Mouse (Mus musculus) limb, embryonic 13.5 days (tissue): ENCODE results near the gene Stum. TPM values are rescaled to one million over a fixed set of nuclear protein-coding genes. Genes with fewer than 3 reads are reported as not detected.

Experiments used
- ATAC-seq: fragments of 200-750 bp; cut with Nextera tagmentation; 2 replicates; pipeline ENCODE4 v1.8.0; 2017; ENCODE audit warnings: low read depth, moderate number of reproducible peaks, moderate TSS enrichment; ENCODE audit not compliant: low FRiP score
- H3K27ac ChIP-seq: fragments of 300-500 bp; sonication (generic); 2 replicates; pipeline ENCODE4 v1.5.1; 2015; ENCODE audit warnings: inconsistent platforms, mild to moderate bottlenecking, moderate library complexity
- H3K27me3 ChIP-seq: fragments of 300-500 bp; sonication (generic); 2 replicates; pipeline ENCODE4 v1.6.1; 2015; ENCODE audit warnings: mild to moderate bottlenecking, inconsistent platforms
- H3K36me3 ChIP-seq: fragments of 300-500 bp; sonication (generic); 2 replicates; pipeline ENCODE4 v1.6.1; 2015; ENCODE audit warnings: inconsistent platforms, mild to moderate bottlenecking, moderate library complexity
- H3K4me1 ChIP-seq: fragments of 300-500 bp; sonication (generic); 2 replicates; pipeline ENCODE4 v1.6.1; 2015; ENCODE audit warnings: inconsistent platforms
- H3K4me2 ChIP-seq: fragments of 300-500 bp; sonication (generic); replicated peaks from 2 replicates; pipeline ENCODE4 v1.6.1; 2015; ENCODE audit warnings: inconsistent platforms, mild to moderate bottlenecking, moderate library complexity
- H3K4me3 ChIP-seq: fragments of 300-500 bp; sonication (generic); 2 replicates; pipeline ENCODE4 v1.5.1; 2015; ENCODE audit warnings: moderate library complexity, mild to moderate bottlenecking, inconsistent platforms
- H3K9ac ChIP-seq: fragments of 300-500 bp; sonication (generic); 2 replicates; pipeline ENCODE4 v1.6.1; 2015; ENCODE audit warnings: mild to moderate bottlenecking, inconsistent platforms
- H3K9me3 ChIP-seq: fragments of 300-500 bp; sonication (generic); 2 replicates; pipeline ENCODE4 v1.6.1; 2016; ENCODE audit warnings: inconsistent platforms
- WGBS: fragments of 180-500 bp; shearing (Covaris S2); methylation state at CpG from one replicate; pipeline ENCODE4 v1.1.7; 2015; 5-methylcytosine and 5-hydroxymethylcytosine counted together
- polyA plus RNA-seq: library from polyadenylated mRNA; unstranded; fragments of >200 nt; fragmentation: Nextera tagmentation; extraction: Ambion mirVana; gene quantifications from 2 replicates; pipeline ENCODE4 v1.2.1, GENCODE M21; 2015

Gene Stum
- polyA plus RNA-seq, 1 experiment from 2014 or later: 4.6 TPM

DNA sequence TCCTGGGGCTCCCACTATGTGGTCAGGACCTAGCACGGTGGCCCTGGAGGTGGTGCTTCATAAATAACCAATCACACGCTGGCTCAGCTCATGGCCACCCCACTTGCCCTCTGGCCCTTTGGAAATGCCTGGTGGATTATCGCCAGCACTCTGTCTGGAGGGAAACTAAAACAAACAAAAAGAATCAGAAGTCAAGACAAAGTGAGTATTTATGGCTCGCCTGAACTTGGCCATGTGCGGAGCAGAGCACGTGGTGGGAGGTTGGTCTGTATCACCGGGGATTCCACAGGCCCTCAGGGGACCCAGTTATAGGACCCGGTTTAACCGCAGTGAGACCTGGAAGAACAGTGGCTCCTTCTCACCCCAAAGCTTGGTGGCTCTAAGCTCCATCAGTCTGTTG is 74.5 kb downstream of the Stum start:
- H3K27ac ChIP-seq: no peak overlapping the region
- WGBS: 50% methylated on average over 9 of the region's 9 CpGs

DNA sequence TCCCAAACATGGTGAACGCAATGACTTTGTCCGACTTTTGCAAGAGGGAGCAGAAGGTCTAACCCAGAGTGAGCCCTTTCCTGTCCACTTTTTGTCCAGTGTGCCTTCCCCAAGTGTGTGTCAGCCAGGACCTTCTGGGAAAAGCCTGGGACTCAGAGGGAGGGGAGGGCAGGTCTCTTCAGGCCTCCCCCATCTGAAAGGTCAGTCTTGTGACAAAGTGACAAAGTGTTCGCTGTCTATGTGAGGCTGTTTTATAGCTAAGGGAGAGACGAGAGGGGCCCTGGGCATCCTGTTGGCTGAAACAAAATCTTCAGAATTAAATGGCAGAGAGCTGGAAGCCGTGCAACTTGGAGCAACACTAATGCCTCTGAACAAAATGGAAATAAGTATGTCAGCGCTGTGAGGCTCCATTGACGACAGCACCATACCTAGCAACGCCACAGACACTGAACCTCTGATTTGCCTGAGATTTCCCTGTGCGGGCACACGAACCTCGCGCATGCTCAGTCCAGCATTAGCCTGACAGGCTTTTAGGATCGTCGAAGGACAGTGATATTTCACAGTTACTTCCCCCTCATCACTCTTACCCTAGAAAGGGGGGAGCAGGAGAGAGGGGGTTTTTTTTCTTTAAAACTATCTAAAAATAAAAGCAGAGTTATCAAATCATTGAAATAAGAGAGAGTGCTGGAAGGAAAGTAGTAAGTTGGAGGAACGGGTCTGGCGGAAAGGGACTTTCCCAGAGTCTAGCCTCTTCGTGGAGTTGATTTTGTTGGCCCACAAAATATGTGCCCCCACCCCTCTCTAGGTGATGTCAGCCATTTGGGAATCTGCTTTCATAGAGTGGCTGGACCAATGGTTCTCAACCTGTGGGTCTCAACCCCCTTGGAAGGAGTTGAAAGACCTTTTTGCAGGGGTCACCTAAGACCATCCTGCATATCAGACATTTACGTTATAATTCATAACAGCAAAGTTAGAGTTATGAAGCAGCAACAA is 75.3 kb downstream of the Stum start:
- no peaks in the 10 kb centered on the region for H3K9me3 ChIP-seq
- peaks cover 71% of the 10 kb centered on the region for H3K4me1 ChIP-seq
- peaks cover 6% of the 10 kb centered on the region for H3K36me3 ChIP-seq
- no peak for ATAC-seq
- H3K9ac ChIP-seq: no peak overlapping the region
- peak overlapping the region; percentile 53; the same call in 1 of the 2 replicates for H3K4me2 ChIP-seq
- 71% methylated on average over 18 of the region's 18 CpGs for WGBS
- H3K27me3 ChIP-seq: no peaks in the 10 kb centered on the region
- peak overlapping the region; percentile 61; the same call in 1 of the 2 replicates for H3K27ac ChIP-seq
- H3K4me3 ChIP-seq: no peak overlapping the region

More for the DNA sequence above, 74.5 kb downstream of the Stum start:
- H3K9me3 ChIP-seq: no peaks in the 10 kb centered on the region
- no peak overlapping the region for H3K4me3 ChIP-seq
- no peak overlapping the region for H3K9ac ChIP-seq
- H3K27me3 ChIP-seq: no peaks in the 10 kb centered on the region
- no peak for ATAC-seq
- H3K4me2 ChIP-seq: no peak overlapping the region
- H3K4me1 ChIP-seq: peaks cover 63% of the 10 kb centered on the region
- H3K36me3 ChIP-seq: peaks cover 14% of the 10 kb centered on the region

DNA sequence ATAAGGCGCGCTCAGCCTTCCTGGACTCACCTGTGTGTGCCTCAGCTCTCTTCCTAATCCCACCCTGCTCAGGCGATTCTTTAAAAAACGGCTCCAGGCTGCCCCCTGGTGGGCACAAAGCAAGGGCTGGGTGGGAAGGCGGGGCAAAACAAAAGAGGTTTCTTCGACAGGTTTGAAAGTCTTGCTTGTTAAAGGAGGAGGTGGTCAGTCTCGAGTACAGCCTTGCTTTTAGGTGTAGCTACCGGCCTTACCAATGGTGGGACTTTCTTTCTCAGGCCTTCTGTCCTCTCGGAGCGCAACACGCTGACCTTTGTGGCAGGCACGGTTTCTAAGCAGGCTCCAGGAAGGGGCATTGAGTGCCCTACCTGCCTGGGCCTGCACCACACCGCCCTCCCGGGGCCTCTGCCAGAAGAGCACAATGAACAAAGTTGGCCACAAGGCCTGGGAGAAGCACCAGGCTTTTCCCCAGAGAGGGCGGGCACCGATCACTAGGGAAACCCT is 76.1 kb downstream of the Stum start:
- Histone ChIP-seq H3K4me3 (0 out of 2 replicates have a peak overlapping the region, but pooled peaks have one; percentile 16), H3K27ac (peak overlapping the region; percentile 61; the same call in 1 of the 2 replicates), H3K27me3 (no peaks in the 10 kb centered on the region), H3K4me1 (peaks cover 79% of the 10 kb centered on the region), H3K4me2 (peak overlapping the region; percentile 53), H3K36me3 (no peaks in the 10 kb centered on the region), H3K9me3 (no peaks in the 10 kb centered on the region), H3K9ac (peak overlapping the region; percentile 39; the same call in 1 of the 2 replicates)
- WGBS: 14% methylated on average over 16 of the region's 16 CpGs
- ATAC-seq: peak; percentile 57

DNA sequence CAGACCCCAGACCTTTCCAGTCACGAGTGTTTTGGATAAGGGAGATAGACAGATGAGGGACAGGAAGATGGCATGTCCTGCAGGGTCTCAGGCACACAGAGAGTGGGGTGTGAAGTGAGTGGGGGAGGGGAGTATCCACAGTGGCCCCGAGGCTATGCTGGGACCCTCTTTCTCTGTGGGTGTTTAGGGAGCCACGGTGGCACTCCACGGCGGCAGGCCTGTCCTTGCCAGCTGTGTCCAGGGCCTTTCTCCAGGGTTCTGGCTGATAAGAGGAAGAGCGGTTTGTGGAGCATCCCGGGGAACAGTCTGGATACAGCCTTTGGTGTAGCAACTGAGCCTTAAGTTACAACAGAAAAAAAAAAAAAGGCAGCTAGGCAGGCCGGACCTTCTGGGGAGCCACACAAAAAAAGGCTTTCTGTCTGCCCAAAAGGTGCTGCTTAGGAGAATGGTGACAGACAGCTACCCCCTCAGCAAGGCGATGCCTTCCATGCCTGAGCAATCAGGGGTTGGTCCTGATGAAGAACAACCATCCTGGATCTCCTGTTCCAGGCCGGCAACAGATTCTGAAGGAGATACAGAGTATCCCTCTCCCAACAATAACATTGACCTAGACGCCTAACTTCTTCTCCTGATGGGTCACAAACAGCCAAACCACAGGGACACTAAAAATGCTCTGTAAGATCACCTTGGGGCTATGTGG is 76.8 kb downstream of the Stum start:
- Histone ChIP-seq H3K9ac (peak overlapping the region; percentile 13; the same call in 1 of the 2 replicates), H3K4me3 (no peak overlapping the region), H3K27me3 (no peaks in the 10 kb centered on the region), H3K27ac (0 out of 2 replicates have a peak overlapping the region, but pooled peaks have one; percentile 39), H3K4me2 (no peak overlapping the region), H3K4me1 (peaks cover 83% of the 10 kb centered on the region), H3K36me3 (no peaks in the 10 kb centered on the region), H3K9me3 (no peaks in the 10 kb centered on the region)
- ATAC-seq: no peak
- 78% methylated on average over 11 of the region's 11 CpGs for WGBS

DNA sequence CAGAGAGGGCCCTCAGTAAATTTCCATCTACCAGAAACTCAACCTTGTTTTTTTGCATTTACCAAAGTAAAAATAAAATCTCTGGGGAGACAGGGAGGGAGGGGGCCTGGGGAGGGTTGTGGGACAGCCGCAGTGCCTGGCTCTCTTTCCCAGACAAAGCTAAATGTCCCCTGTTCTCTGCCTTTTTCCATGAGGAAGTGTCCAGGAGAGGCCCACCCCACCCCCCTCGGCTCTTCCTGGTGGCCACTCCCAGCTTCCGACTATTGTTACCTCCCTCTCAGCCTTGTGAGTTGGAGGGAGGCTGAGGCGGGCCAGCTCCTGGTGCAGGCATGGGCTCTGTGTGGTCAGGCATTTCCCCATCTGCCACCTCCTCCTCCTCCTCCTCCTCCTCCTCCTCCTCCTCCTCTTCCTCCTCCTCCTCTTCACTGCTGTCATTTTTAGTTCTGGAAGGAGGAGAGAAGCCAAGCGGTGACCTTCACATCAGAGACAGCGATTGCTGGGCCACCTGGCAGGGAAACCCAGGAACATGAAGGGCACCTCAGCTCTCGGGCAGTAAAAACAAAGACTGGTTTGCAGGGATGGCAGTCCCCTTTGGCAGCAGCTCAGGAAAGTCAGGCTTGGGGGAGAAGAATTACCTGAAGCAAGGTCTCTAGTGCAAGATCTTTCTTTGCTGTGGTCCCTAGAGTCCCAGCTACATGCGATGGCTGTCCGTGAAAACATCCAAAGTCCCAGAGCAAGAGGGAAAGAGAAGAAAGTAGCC is 77.5 kb downstream of the Stum start:
- Histone ChIP-seq H3K9ac (0 out of 2 replicates have a peak overlapping the region, but pooled peaks have one; percentile 13), H3K4me2 (no peak overlapping the region; the same call in 1 of the 2 replicates), H3K4me3 (no peak overlapping the region), H3K36me3 (no peaks in the 10 kb centered on the region), H3K27me3 (no peaks in the 10 kb centered on the region), H3K4me1 (peaks cover 91% of the 10 kb centered on the region), H3K27ac (no peak overlapping the region), H3K9me3 (no peaks in the 10 kb centered on the region)
- WGBS: 86% methylated on average over 9 of the region's 9 CpGs
- no peak for ATAC-seq

DNA sequence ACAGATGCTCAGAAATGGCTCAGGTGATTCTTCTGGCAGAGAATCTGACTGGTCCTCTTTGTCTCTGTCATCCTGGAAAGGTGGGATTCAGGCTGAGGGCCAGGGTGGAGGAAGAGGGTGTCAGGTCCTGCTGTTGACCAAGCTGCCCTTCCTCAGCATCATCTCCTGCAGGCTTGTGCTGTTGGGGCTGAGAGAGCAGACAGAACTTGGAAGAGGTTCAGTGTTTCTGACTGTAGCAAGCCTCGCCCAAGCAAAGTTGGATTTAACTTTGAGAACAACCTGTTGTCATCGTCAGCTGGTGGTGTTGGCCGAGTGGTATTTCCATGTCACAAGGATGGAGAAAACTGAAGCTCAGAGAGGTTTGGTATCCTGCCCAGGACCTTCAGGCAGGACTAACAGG is 78.6 kb downstream of the Stum start:
- Histone ChIP-seq H3K4me2 (peak overlapping the region; percentile 41; the same call in 1 of the 2 replicates), H3K4me1 (peaks cover 90% of the 10 kb centered on the region), H3K27me3 (no peaks in the 10 kb centered on the region), H3K27ac (peak overlapping the region; percentile 91), H3K9ac (no peak overlapping the region), H3K9me3 (no peaks in the 10 kb centered on the region), H3K36me3 (no peaks in the 10 kb centered on the region), H3K4me3 (no peak overlapping the region)
- ATAC-seq: no peak
- 88% methylated on average over 3 of the region's 3 CpGs for WGBS

DNA sequence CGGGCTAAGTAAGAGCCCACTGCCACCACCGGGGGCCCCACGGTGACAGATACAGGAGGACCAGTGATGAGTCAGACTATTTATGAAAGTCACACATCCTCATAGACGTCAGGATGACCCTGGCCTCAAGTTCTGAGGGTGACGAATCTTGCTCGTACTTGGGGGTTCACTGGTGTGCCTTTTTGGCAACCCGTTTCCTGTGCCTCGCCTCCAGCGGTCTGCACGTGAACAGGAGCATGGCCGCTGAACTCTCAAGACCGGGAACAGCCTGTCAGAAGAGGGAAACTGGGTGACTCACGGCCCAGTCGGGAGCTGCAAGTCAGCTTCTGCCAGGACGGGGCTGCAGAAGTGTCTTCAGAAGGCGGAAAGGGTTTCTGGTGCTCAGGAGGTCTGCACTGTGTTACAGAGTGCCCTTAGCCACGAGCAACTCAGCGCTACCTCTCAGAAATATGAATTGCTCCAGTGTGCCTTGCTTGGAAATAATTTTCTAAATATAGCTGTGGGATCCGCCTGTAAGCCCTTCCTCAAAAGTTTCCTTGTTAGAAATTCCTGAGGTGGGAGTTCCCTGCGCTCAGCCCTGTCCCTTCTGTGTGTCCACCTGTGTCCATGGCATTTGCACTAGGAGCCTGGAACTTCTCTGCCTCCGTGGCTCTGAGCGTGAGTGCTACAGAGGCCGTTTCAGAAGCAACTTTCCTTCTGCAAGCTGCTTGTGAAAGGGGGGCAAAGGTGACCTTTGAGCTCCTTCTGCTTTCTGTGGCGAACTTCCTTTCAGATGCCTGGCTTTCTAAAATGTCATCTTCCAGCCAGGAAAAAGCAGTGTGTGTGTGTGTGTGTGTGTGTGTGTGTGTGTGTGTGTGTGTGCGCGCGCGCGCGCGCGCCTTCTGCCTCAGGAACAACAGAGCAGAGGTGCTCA is 79.4 kb downstream of the Stum start:
- Histone ChIP-seq H3K9ac (peak overlapping the region; percentile 45; the same call in 1 of the 2 replicates), H3K4me3 (no peak overlapping the region), H3K4me2 (peak overlapping the region; percentile 41), H3K9me3 (no peaks in the 10 kb centered on the region), H3K4me1 (peaks cover 83% of the 10 kb centered on the region), H3K36me3 (no peaks in the 10 kb centered on the region), H3K27ac (peak overlapping the region; percentile 91), H3K27me3 (no peaks in the 10 kb centered on the region)
- 55% methylated on average over 32 of the region's 32 CpGs for WGBS
- peak; percentile 66 for ATAC-seq

DNA sequence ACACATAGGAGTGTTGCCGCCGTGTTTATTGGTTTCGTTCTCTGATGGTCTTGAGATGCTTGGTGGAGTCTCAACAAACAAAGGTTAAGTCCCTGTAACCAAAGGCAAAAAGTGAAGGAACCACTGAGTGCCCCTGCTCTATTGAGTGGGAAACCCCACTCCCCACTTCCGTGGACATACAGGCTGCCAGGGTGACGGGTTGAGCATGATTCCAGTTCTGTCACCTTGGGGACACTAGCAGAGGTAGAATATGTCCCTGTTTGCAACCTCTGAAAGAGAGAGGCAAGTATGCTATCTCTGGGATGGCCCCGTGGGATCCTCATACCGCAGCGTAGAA is 80.0 kb downstream of the Stum start:
- H3K9ac ChIP-seq: peak overlapping the region; percentile 45; the same call in 1 of the 2 replicates
- H3K4me3 ChIP-seq: no peak overlapping the region

DNA sequence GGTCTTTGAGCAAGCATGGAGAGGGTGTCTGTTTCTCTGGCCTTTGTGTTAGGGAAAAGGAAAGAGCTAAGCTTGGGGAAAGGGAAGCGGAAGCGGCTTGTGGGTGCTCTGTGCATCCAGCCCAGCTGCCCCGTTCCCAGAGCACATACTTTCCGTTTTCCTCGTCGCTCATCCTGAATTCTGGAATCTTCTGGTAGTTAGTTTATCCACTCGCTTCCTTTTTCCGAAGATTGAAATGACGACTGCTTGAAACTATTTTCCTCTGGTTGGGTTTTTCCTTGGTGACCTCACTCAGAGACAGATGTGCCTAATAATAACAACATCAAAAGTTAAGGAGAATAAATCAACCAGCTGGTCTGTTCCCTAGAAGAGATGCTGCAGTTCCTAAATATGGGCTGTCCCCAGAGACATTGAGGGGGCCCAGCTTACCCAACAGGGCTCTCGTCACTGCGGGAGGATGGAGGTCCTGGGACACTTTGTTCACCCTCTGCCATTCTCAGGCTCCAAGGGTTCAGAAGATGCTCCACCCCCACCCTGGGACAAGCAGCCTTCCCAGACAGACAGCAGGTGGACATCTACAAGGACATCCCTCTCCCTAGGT is 80.7 kb downstream of the Stum start:
- Histone ChIP-seq H3K27me3 (no peaks in the 10 kb centered on the region), H3K27ac (peak overlapping the region; percentile 91), H3K4me2 (no peak overlapping the region), H3K9ac (no peak overlapping the region), H3K4me1 (peaks cover 72% of the 10 kb centered on the region), H3K9me3 (no peaks in the 10 kb centered on the region), H3K36me3 (no peaks in the 10 kb centered on the region), H3K4me3 (no peak overlapping the region)
- WGBS: 78% methylated on average over 11 of the region's 11 CpGs
- ATAC-seq: no peak

More for the DNA sequence above, 80.0 kb downstream of the Stum start:
- H3K36me3 ChIP-seq: no peaks in the 10 kb centered on the region
- H3K27me3 ChIP-seq: no peaks in the 10 kb centered on the region
- ATAC-seq: no peak
- peak overlapping the region; percentile 91 for H3K27ac ChIP-seq
- no peaks in the 10 kb centered on the region for H3K9me3 ChIP-seq
- peaks cover 76% of the 10 kb centered on the region for H3K4me1 ChIP-seq
- WGBS: 87% methylated on average over 8 of the region's 8 CpGs
- H3K4me2 ChIP-seq: peak overlapping the region; percentile 41

DNA sequence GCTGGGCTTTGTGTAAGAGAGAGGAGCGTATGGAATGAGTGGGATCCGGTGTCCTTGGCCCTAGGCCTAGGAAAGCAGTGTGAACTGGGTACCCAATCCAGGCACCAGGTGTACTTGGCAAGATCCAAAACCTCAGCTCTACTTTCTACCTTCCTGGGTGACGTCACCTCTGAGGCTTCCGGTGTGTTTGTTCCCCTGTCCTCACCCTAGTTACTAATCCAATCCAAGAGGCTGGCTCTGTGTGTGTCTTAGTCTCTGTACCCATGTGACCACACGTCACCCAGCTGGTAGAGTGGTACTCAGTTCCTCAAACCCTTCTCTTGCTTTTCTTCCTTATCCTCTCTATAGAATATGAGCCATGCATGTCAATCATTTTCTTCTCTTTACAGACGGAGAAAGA is 81.6 kb downstream of the Stum start:
- Histone ChIP-seq H3K4me3 (no peak overlapping the region), H3K4me2 (no peak overlapping the region), H3K36me3 (no peaks in the 10 kb centered on the region), H3K27me3 (no peaks in the 10 kb centered on the region), H3K4me1 (peaks cover 66% of the 10 kb centered on the region), H3K27ac (no peak overlapping the region), H3K9me3 (no peaks in the 10 kb centered on the region), H3K9ac (no peak overlapping the region)
- WGBS: 90% methylated on average over 6 of the region's 6 CpGs
- ATAC-seq: no peak
